Mouse (Mus musculus) hindbrain, embryonic 10.5 days (tissue): ENCODE results near the gene Ssbp2. TPM values are rescaled to one million over a fixed set of nuclear protein-coding genes. Genes with fewer than 3 reads are reported as not detected.
A peak's percentile ranks its signal among the peaks of the same experiment; 100 is the strongest.

Experiments used
- DNase-seq: peaks from one replicate; pipeline ENCODE4 v3.0.0-alpha.2; 2017; ENCODE audit warnings: low spot score
- H3K27ac ChIP-seq: fragments of 300-500 bp; sonication (generic); 2 replicates; pipeline ENCODE4 v1.5.1; 2016; ENCODE audit warnings: mild to moderate bottlenecking, moderate library complexity
- H3K27me3 ChIP-seq: fragments of 300-500 bp; sonication (generic); 2 replicates; pipeline ENCODE4 v1.6.1; 2016; ENCODE audit warnings: mild to moderate bottlenecking; ENCODE audit not compliant: poor library complexity, insufficient read depth, severe bottlenecking
- H3K36me3 ChIP-seq: fragments of 300-500 bp; sonication (generic); 2 replicates; pipeline ENCODE4 v1.6.1; 2016; ENCODE audit warnings: mild to moderate bottlenecking, moderate library complexity
- H3K4me1 ChIP-seq: fragments of 300-500 bp; sonication (generic); replicated peaks from 2 replicates; pipeline ENCODE4 v1.6.1; 2016; ENCODE audit warnings: mild to moderate bottlenecking
- H3K4me3 ChIP-seq: fragments of 300-500 bp; sonication (generic); 2 replicates; pipeline ENCODE4 v1.5.1; 2016; ENCODE audit warnings: mild to moderate bottlenecking, moderate library complexity
- H3K9me3 ChIP-seq: fragments of 300-500 bp; sonication (generic); 2 replicates; pipeline ENCODE4 v1.6.1; 2016; ENCODE audit warnings: mild to moderate bottlenecking, moderate library complexity
- WGBS: fragments of 180-500 bp; shearing (Covaris S2); methylation state at CpG from one replicate; pipeline ENCODE4 v1.1.7; 2016; 5-methylcytosine and 5-hydroxymethylcytosine counted together
- polyA plus RNA-seq: library from polyadenylated mRNA; unstranded; fragments of >200 nt; fragmentation: Nextera tagmentation; extraction: Ambion mirVana; gene quantifications from 2 replicates; pipeline ENCODE4 v1.2.1, GENCODE M21; 2016

Ssbp2 gene
- polyA plus RNA-seq, 1 experiment from 2014 or later = 137 TPM

DNA sequence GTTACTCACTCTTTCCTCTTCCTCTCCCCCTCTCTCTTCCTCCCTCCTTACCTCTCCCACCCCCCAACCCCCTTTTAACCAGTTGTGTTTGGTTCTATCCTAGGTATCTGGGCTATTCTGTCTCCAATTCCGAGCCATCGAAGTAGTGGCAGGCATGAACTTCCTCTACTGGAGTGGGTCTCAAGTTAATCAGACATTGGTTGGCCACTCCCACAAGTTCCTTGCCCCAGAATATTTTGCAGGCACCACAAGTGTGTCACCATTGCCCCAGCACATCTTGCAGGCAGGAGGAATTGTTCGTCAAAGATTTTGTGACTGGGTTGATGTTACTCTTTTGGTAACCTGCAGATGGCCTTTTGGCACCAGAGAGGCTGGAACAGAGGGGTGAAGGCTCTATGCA lies 160.5 kb downstream of the Ssbp2 start:
- Histone ChIP-seq H3K4me1 (no peaks in the 10 kb centered on the region), H3K4me3 (no peak overlapping the region), H3K27ac (no peak overlapping the region), H3K9me3 (no peaks in the 10 kb centered on the region), H3K36me3 (peaks cover 30% of the 10 kb centered on the region), H3K27me3 (no peaks in the 10 kb centered on the region)
- 92% methylated on average over 3 of the region's 3 CpGs for WGBS
- DNase-seq = no peak

DNA sequence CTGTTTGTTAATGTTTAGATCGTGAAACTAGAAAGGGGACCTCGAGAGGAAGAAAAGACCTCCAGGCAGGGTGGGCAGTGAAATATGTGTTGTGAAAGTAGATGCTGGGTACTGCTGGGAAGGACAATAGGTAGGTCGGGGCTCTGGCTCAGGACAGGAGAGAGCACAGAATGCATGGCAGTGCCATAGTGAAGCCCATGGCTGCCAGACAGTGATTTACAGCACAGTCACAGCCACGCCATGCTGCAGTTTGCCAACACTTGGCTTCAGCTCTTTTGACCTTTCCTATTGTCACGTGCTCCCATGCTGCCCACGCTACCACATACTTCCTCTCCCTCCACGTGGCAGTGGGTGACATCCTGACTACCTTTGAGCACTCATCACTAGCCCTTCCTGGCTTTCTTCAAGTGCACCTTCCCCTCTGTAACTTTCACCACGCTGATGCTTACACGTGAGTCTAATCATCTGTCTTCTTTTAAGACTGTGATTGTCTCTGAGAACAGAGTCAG lies 171.3 kb downstream of the Ssbp2 start:
- H3K36me3 ChIP-seq = no peaks in the 10 kb centered on the region
- no peaks in the 10 kb centered on the region for H3K27me3 ChIP-seq
- no peak overlapping the region for H3K27ac ChIP-seq
- no peaks in the 10 kb centered on the region for H3K9me3 ChIP-seq
- no peak for DNase-seq
- no peaks in the 10 kb centered on the region for H3K4me1 ChIP-seq
- WGBS = 85% methylated on average over 9 of the region's 9 CpGs
- no peak overlapping the region for H3K4me3 ChIP-seq

DNA sequence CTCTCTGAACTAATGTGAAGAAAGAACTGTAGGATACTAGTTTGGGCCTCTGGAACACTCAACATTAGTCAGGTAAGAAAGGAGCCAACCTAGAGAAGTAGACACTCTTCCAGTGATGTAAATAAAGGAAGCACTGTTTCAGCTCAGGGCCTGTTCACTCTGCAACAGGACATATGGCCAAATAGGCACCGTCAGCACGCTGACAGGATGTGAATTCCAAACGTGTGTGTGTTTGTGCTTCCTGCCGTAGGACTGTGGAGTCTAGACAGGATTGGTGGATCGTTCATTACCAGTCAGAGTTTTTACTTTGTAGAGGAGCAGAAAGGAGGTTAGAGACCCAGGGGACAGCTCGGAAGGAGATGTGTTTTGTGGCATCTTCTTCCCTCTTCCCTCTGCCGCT lies 174.0 kb downstream of the Ssbp2 start:
- H3K4me3 ChIP-seq = no peak overlapping the region
- 67% methylated on average over 7 of the region's 7 CpGs for WGBS
- no peaks in the 10 kb centered on the region for H3K36me3 ChIP-seq
- no peaks in the 10 kb centered on the region for H3K9me3 ChIP-seq
- no peak overlapping the region for H3K27ac ChIP-seq
- no peaks in the 10 kb centered on the region for H3K4me1 ChIP-seq
- H3K27me3 ChIP-seq = no peaks in the 10 kb centered on the region
- no peak for DNase-seq

DNA sequence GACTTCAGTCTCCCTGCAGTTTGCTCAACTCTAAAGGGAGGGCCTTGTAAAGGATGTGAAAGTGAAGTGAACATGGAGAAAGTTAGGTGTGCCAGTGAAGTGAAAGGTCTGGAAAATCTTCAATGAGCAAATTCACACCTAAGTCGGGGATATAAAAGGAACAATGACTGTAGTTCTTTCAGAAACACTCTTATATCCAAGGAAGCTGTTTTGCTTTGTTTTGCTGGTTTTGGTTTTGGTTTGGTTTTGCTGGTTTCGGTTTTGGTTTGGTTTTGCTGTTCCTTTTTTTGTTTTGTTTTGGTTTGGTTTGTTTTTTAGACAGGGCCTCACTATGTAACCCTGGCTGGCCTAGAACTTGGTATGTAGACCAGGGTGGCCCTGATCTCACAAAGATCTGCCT lies 175.9 kb downstream of the Ssbp2 start:
- H3K27me3 ChIP-seq = no peaks in the 10 kb centered on the region
- H3K27ac ChIP-seq = no peak overlapping the region
- 86% methylated on average over 2 of the region's 2 CpGs for WGBS
- H3K4me3 ChIP-seq = no peak overlapping the region
- no peaks in the 10 kb centered on the region for H3K36me3 ChIP-seq
- no peaks in the 10 kb centered on the region for H3K9me3 ChIP-seq
- no peak for DNase-seq
- no peaks in the 10 kb centered on the region for H3K4me1 ChIP-seq

DNA sequence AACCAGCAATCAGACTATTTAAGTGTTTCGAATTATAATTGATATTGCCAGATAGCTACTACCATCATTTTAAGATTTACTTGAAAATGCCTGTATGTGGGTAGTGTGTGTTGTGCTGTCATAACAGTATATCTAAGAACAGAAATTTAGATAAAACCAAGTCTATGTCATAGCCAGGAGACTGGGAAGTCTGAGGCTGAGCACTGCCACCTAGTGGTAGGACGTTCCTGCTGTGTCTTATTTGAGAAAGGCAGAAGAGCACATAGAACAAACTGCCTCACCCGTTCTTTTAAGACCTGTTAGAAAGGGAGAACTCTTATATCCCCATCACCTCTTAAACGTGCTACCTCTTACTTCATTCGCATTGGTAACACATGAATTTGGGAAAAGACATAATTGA lies 176.7 kb downstream of the Ssbp2 start:
- WGBS = 22% methylated on average over 5 of the region's 5 CpGs
- H3K27ac ChIP-seq = no peak overlapping the region
- H3K27me3 ChIP-seq = no peaks in the 10 kb centered on the region
- H3K36me3 ChIP-seq = no peaks in the 10 kb centered on the region
- H3K4me1 ChIP-seq = no peaks in the 10 kb centered on the region
- no peak overlapping the region for H3K4me3 ChIP-seq
- H3K9me3 ChIP-seq = no peaks in the 10 kb centered on the region
- peak; percentile 76 for DNase-seq

DNA sequence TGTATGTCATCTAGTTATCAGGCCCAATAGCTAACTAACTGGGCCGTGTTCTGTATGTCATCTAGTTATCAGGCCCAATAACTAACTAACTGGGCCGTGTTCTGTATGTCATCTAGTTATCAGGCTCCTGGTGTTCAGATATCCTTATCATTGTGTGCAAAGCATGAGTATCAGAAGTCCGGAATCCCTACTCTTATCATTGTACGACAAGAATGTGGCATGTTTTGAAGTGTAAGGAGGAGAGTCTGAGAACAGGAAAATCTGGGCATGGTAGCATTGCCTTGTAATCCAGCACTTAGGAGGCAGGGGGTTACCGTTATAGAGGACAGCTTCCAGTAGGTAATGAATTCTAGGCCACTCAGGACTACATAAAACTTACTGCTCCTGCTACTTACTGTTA lies 178.8 kb downstream of the Ssbp2 start:
- Histone ChIP-seq H3K36me3 (no peaks in the 10 kb centered on the region), H3K27ac (no peak overlapping the region), H3K4me1 (no peaks in the 10 kb centered on the region), H3K4me3 (no peak overlapping the region), H3K9me3 (no peaks in the 10 kb centered on the region), H3K27me3 (no peaks in the 10 kb centered on the region)
- 82% methylated on average over 5 of the region's 5 CpGs for WGBS
- DNase-seq = no peak

DNA sequence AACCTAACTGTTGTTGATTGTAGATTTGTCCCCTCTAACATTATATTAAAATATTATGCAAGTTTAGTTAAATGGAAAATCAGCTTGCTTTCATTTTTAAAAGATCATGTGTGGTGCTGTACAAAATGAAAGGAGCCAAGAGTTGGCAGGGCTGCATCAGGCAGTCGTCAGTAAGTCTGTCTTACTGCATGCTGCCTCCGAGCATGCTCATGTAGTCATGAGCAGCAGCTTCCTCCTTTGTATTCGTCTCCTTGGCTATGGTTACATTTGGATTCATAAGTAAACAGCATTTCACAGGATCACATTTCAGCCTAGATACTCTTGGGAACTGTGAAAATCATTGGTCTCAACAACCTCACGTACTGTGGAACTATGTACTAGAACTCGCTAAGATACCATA lies 180.1 kb downstream of the Ssbp2 start:
- Histone ChIP-seq H3K27me3 (no peaks in the 10 kb centered on the region), H3K4me1 (no peaks in the 10 kb centered on the region), H3K27ac (no peak overlapping the region), H3K9me3 (no peaks in the 10 kb centered on the region), H3K36me3 (no peaks in the 10 kb centered on the region), H3K4me3 (no peak overlapping the region)
- no peak for DNase-seq
- 82% methylated on average over 5 of the region's 5 CpGs for WGBS

DNA sequence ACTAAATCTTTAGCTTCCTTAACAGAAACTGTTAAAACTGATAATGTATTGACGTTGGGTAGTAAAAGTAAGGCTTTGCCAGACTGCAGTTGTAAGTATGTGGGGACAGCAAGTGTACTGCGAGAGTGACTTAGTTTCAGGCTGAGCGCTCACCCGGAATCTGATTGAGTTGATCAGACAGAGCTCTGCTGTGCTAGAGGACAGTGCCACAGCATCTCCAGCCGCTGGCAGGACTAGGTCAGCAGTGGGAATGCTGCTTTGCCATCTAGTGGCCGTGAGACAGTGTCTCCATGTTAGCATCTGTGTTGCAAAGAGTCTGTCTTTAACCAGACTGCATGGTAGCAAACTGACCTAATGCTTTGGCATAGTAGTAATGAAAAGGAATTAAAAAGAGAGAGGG lies 188.2 kb downstream of the Ssbp2 start:
- Histone ChIP-seq H3K27ac (no peak overlapping the region), H3K4me3 (no peak overlapping the region), H3K4me1 (0 out of 2 replicates have a peak, but pooled peaks cover 4% of the 10 kb centered on the region), H3K27me3 (no peaks in the 10 kb centered on the region), H3K36me3 (0 out of 2 replicates have a peak, but pooled peaks cover 9% of the 10 kb centered on the region), H3K9me3 (no peaks in the 10 kb centered on the region)
- peak; percentile 53 for DNase-seq
- 30% methylated on average over 6 of the region's 6 CpGs for WGBS

DNA sequence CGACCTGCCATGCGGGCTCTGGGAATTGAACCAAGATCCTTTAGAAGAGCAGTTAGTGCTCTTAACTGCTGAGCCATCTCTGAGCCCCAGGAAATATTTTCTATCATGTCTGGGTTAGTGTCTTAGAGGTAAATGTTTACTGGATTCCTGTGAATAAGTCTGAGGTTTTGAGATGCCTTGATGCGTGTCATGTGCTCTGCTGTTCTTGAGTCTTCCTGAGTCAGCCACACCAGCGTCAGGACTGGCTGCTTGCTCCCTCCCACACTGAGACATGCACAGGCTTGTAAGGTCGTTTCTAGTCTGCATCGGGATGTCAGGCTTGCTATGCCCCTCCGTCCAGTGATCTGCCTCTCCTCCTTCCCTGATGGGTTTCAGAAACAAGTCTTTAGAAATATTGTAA lies 189.8 kb downstream of the Ssbp2 start:
- Histone ChIP-seq H3K4me3 (no peak overlapping the region), H3K27me3 (no peaks in the 10 kb centered on the region), H3K9me3 (no peaks in the 10 kb centered on the region), H3K4me1 (0 out of 2 replicates have a peak, but pooled peaks cover 4% of the 10 kb centered on the region), H3K36me3 (0 out of 2 replicates have a peak, but pooled peaks cover 9% of the 10 kb centered on the region), H3K27ac (no peak overlapping the region)
- no peak for DNase-seq
- 70% methylated on average over 7 of the region's 7 CpGs for WGBS

DNA sequence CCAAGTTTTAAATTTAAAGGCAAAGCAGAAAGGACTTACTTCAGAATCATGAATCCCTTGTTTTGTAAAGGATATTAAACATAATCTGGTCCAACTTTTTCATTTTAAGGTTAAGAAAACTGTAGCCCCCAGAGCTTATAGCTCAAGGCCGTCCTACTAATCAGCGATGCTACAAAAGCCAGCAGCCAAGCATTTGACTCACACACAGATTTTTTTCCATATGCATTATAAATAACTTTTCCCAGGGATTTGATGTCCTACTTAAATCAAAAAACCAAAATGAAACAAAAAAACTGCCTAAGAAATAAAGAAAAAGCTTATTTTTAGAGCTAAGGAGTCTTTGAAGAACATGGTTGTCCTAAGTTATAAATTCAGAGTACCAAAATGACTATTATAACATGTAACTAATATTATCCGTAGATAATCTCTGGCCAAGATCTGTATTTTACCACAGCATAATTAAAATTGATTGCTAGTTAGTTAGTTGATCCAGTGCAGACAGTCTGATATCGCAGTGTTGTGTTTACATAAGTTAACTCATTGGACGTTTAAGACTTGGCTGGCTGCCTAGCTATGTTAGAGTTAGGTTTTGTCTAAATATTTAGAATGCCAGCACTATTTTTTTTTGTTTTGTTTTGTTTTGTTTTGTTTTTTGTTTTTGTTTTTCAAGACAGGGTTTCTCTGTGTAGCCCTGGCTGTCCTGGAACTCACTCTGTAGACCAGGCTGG lies 201.1 kb downstream of the Ssbp2 start:
- H3K27ac ChIP-seq = no peak overlapping the region
- 93% methylated on average over 5 of the region's 5 CpGs for WGBS
- DNase-seq = no peak

DNA sequence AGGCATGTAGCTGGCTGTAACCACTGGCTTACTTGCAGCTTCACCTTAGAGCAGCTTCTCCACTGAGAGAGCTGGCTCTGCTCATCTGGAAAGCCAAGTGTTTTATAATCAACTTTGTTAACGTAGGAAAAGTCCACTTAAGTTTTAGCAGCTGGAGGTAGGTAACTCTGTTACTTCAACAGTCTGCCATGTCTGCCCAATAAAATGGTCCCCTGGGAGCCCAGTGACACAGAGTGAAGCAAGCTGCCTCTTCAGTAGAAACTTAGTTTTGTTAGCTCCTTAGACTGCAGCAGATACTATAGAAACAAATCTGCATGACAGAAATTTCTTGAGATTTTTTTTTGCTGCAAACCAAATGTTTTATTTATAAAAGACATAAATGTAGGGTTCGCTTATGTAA lies 202.7 kb downstream of the Ssbp2 start:
- no peak overlapping the region for H3K4me3 ChIP-seq
- H3K9me3 ChIP-seq = no peaks in the 10 kb centered on the region
- 76% methylated on average over 2 of the region's 2 CpGs for WGBS
- no peak for DNase-seq
- H3K4me1 ChIP-seq = no peaks in the 10 kb centered on the region
- no peaks in the 10 kb centered on the region for H3K27me3 ChIP-seq
- no peaks in the 10 kb centered on the region for H3K36me3 ChIP-seq
- no peak overlapping the region for H3K27ac ChIP-seq

More for the DNA sequence above, 201.1 kb downstream of the Ssbp2 start:
- Histone ChIP-seq H3K27me3 (no peaks in the 10 kb centered on the region), H3K4me3 (no peak overlapping the region), H3K36me3 (no peaks in the 10 kb centered on the region), H3K4me1 (no peaks in the 10 kb centered on the region), H3K9me3 (no peaks in the 10 kb centered on the region)

DNA sequence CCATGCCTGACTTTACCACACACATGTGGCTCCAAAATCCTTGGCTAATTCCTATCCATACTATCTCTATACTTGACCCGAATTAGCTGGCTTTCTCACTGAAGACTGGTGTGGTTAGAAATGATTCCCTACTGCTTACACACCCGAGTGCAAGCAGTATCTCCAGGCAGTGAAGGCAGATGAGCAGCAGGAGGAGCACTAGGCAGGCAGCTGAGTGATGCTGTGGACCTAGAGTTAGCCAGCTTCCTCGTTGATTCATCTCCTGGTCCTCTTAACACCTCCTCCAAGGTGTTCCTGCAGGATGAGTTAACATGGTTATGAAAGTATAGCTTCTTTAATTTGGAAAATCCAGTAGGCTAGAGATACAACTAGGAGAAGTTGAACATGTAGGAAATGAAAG lies 213.2 kb downstream of the Ssbp2 start:
- Histone ChIP-seq H3K27me3 (no peaks in the 10 kb centered on the region), H3K9me3 (no peaks in the 10 kb centered on the region), H3K4me3 (no peak overlapping the region), H3K27ac (no peak overlapping the region), H3K4me1 (no peaks in the 10 kb centered on the region), H3K36me3 (peaks cover 25% of the 10 kb centered on the region)
- WGBS = 84% methylated on average over 3 of the region's 3 CpGs
- DNase-seq = no peak

DNA sequence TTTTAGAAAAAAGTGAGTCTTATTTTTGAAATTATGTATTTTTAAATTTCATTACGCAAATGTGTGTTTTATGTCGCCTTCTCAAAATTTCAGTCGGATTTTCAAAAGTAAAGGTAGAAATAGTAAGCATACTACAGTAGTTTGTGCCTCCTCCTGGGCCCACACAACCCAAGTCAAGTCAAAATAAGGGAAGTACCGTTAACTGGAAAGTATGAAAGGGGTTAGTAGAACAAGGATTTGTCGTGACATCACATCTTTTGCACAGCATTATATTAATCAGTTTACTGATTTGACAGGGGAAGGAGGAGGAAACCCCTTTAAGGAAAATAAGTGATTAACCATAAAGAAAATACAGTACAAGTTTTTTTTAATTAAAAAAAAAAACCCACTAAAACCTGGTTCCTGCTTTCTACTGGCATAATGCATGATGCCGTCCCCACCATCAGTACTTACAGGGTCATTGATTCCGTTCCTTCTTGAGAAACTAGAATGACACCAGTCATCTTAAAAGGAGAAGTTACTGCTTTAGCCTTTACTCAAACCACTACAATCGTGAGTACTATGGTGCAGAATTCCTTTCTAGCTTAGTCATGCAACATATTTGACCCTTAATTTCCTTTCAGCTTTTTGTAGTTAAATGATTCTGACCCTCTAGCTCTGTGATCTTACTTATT lies 220.8 kb downstream of the Ssbp2 start:
- Histone ChIP-seq H3K27me3 (no peaks in the 10 kb centered on the region), H3K4me3 (no peak overlapping the region), H3K4me1 (no peaks in the 10 kb centered on the region), H3K36me3 (peaks cover 25% of the 10 kb centered on the region), H3K9me3 (no peaks in the 10 kb centered on the region), H3K27ac (no peak overlapping the region)
- no peak for DNase-seq
- 92% methylated on average over 8 of the region's 8 CpGs for WGBS
